Mouse (Mus musculus) kidney, adult 2 months (tissue): ENCODE results near the gene Slc39a1. TPM values are rescaled to one million over a fixed set of nuclear protein-coding genes. Genes with fewer than 3 reads are reported as not detected.
A peak's percentile ranks its signal among the peaks of the same experiment; 100 is the strongest.

Experiments
- DNase-seq: peaks from one replicate; pipeline ENCODE4 v3.0.0; 2021
- H3K27ac ChIP-seq: fragments of 200-500 bp; 2 replicates; pipeline ENCODE4 v1.5.1; 2012; ENCODE audit warnings: low read depth, low read length, control low read depth, inconsistent platforms; ENCODE audit not compliant: insufficient read depth
- H3K27me3 ChIP-seq: fragments of 200-500 bp; replicated peaks from 2 replicates; pipeline ENCODE4 v1.6.1; 2012; ENCODE audit warnings: mild to moderate bottlenecking, moderate library complexity, low read length, inconsistent platforms; ENCODE audit not compliant: control insufficient read depth, insufficient read depth
- H3K36me3 ChIP-seq: fragments of 200-500 bp; 2 replicates; pipeline ENCODE4 v1.6.1; 2012; ENCODE audit warnings: mild to moderate bottlenecking, moderate library complexity, low read length, inconsistent platforms; ENCODE audit not compliant: control insufficient read depth, insufficient read depth
- H3K4me1 ChIP-seq: fragments of 200-500 bp; 2 replicates; pipeline ENCODE4 v1.6.1; 2011; ENCODE audit warnings: low read length; ENCODE audit not compliant: control insufficient read depth, insufficient read depth
- H3K4me3 ChIP-seq: fragments of 200-500 bp; 2 replicates; pipeline ENCODE4 v1.5.1; 2011; ENCODE audit warnings: mild to moderate bottlenecking, low read depth, low read length, control low read depth; ENCODE audit not compliant: insufficient read depth
- CTCF ChIP-seq: fragments of 200-500 bp; conservative IDR thresholded peaks from 2 replicates; pipeline ENCODE4 v1.5.1; 2011; ENCODE audit warnings: low read depth, mild to moderate bottlenecking, control low read depth, low read length, moderate library complexity, mixed read lengths; ENCODE audit not compliant: insufficient read depth, insufficient read length
- POLR2A ChIP-seq: fragments of 200-500 bp; IDR thresholded peaks from one replicate; pipeline ENCODE4 v1.6.1; 2011; ENCODE audit warnings: low read depth, low read length, control low read depth
- WGBS: fragments of 180-500 bp; shearing (Covaris S2); methylation state at CpG from one replicate; pipeline ENCODE4 v1.1.7; 2018; 5-methylcytosine and 5-hydroxymethylcytosine counted together
- polyA plus RNA-seq: library from polyadenylated mRNA; depleted of rRNA; stranded (reverse); fragments of >200 nt; gene quantifications from 2 replicates; pipeline ENCODE4 v1.2.3, GENCODE M21; 2012

The Slc39a1 gene
- polyA plus RNA-seq, 1 experiment: 71.3 TPM

DNA sequence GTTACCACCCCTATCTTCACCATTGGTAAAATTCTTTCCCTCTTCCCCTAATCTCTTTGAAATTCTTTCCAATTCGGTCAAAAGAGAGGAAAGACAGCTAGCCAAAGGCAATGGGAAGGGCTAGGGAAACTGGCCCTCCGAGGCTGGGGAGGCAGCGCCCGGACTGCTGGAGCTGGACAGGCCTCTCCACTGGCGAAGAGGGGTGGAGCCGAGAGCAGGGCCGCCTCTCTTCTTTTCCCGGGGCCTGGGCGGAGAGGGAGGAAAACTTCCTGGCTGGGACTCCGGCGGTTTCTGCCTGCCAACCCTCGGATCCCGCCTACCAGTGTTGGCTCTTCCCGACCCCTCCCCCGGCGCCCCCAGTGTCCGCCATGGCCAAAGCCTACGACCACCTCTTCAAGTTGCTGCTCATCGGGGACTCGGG lies 27.4 kb upstream of the Slc39a1 start:
- under 1% methylated on average over 20 of the region's 20 CpGs for WGBS
- Histone ChIP-seq H3K36me3 (no peaks in the 10 kb centered on the region), H3K27me3 (no peaks in the 10 kb centered on the region), H3K4me3 (peak overlapping the region; percentile 96), H3K4me1 (0 out of 2 replicates have a peak, but pooled peaks cover 5% of the 10 kb centered on the region), H3K27ac (peak overlapping the region; percentile 89)
- DNase-seq: peak; percentile 90
- peak; percentile 40 for TF ChIP-seq POLR2A
- TF ChIP-seq CTCF: no peak

DNA sequence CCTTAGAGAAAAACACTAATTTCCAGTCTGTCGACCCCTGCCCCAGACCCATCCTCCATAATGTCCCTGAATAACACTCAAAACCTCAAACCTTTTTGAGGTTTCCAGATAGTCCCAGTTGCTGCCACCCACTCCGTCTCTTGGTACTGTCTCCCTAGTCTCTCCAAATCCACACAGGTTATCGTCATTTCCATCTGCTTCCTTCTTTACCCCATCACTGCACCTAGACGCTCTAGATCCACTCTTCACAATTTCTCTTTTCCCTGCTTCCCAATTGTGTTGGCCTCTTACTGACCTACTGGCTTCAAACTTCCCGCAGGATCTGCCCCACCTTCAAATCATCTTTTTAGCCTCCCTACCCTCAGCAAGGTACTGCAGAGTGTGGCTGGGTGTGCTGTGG lies 26.8 kb upstream of the Slc39a1 start:
- Histone ChIP-seq H3K4me1 (0 out of 2 replicates have a peak, but pooled peaks cover 5% of the 10 kb centered on the region), H3K27ac (no peak overlapping the region), H3K4me3 (peak overlapping the region; percentile 96), H3K27me3 (no peaks in the 10 kb centered on the region), H3K36me3 (no peaks in the 10 kb centered on the region)
- WGBS: 27% methylated on average over 5 of the region's 5 CpGs
- TF ChIP-seq POLR2A: no peak
- no peak for TF ChIP-seq CTCF
- DNase-seq: no peak

- Histone ChIP-seq H3K27ac (no peak overlapping the region), H3K4me1 (0 out of 2 replicates have a peak, but pooled peaks cover 5% of the 10 kb centered on the region), H3K36me3 (no peaks in the 10 kb centered on the region), H3K27me3 (no peaks in the 10 kb centered on the region), H3K4me3 (no peak overlapping the region)
- no peak for DNase-seq
- TF ChIP-seq CTCF (no peak), POLR2A (no peak)
- WGBS: 66% methylated on average over 4 of the region's 4 CpGs
These were observed 25.5 kb upstream of the Slc39a1 start for GRCm38 (mm10) chr3:90222455-90222854.

DNA sequence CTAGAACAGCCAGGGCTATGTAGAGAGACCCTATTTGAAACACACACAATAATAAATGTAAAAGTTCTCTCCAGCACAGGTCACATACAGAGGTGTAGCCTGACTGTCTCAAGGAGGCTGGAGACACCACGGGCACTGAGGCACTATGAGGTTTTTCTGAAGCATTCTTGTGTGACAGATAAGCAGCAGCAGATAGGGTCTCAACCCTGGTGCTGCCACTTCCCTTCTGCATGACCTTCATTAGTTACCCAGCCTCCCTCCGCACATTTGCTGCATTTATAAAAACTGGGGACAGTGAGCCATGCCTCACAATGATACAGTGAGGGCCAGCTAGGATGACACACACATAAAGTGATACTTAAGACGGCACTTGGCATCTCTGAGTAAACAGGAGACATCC lies 25.0 kb upstream of the Slc39a1 start:
- DNase-seq: no peak
- no peak for TF ChIP-seq POLR2A
- TF ChIP-seq CTCF: no peak
- no peaks in the 10 kb centered on the region for H3K27me3 ChIP-seq
- 0 out of 2 replicates have a peak, but pooled peaks cover 5% of the 10 kb centered on the region for H3K4me1 ChIP-seq
- no peaks in the 10 kb centered on the region for H3K36me3 ChIP-seq
- H3K27ac ChIP-seq: no peak overlapping the region
- H3K4me3 ChIP-seq: no peak overlapping the region
- 53% methylated on average over 3 of the region's 3 CpGs for WGBS

GRCm38 (mm10) chr3:90224331-90224730 lies 23.6 kb upstream of the Slc39a1 start:
- 0 out of 2 replicates have a peak, but pooled peaks cover 5% of the 10 kb centered on the region for H3K4me1 ChIP-seq
- WGBS: 88% methylated on average over 10 of the region's 10 CpGs
- no peak overlapping the region for H3K4me3 ChIP-seq
- no peaks in the 10 kb centered on the region for H3K36me3 ChIP-seq
- no peak for DNase-seq
- TF ChIP-seq CTCF: no peak
- TF ChIP-seq POLR2A: no peak
- H3K27ac ChIP-seq: no peak overlapping the region
- no peaks in the 10 kb centered on the region for H3K27me3 ChIP-seq

GRCm38 (mm10) chr3:90231075-90231474 lies 16.9 kb upstream of the Slc39a1 start:
- H3K4me1 ChIP-seq: peaks cover 2% of the 10 kb centered on the region; the same call in 1 of the 2 replicates
- 12% methylated on average over 8 of the region's 8 CpGs for WGBS
- H3K27ac ChIP-seq: no peak overlapping the region; the same call in 1 of the 2 replicates
- peak overlapping the region; percentile 67 for H3K4me3 ChIP-seq
- TF ChIP-seq POLR2A (no peak), CTCF (no peak)
- H3K27me3 ChIP-seq: no peaks in the 10 kb centered on the region
- peaks cover 2% of the 10 kb centered on the region; the same call in 1 of the 2 replicates for H3K36me3 ChIP-seq
- DNase-seq: no peak

DNA sequence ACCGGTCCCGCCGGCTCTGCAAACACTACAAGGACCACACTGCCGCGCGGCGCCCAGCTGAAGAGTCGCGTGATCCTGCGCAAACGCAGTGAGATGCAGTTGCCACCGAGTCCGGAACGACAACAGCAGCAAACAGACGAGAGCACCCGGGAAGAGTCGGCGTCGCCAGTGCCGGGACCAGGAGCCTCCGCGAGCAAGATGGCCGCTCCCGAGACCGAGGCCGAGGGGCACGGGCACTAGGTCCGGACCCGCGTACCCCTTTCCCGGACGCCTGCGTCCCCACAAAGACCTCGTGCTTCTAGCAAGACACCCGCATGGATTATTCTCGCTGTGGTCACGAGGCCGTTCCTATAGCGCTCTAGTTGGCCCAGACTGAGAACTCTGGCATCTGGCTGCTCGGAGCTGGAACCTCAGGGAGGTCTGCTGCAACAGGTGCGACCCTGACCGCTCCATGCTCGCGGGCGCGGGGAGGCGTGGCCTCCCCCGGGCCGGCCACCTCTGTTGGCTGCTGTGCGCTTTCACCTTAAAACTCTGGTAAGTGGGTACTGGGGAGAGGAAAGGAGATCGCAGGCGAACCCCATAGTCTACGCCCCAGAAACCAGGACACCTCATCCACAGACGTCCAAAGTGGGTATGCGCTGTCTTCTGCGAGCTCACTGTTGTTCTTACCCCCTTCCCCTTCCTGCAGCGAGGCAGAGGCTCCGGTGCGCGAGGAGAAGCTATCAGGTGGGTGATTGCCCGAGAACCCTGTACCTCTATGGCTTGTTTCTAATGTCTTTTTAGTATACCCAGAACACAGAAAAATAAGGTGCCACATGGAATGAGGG lies 16.3 kb upstream of the Slc39a1 start, which contains the start of gene Jtb:
Jtb (plus strand) TSS at position 91 of the 827 bp plus-strand sequence.
- no peaks in the 10 kb centered on the region for H3K27me3 ChIP-seq
- WGBS: under 1% methylated on average over 61 of the region's 61 CpGs
- peak within 1 kb of the TSS; percentile 67 for H3K4me3 ChIP-seq
- H3K27ac ChIP-seq: peak within 1 kb of the TSS; percentile 77
- H3K4me1 ChIP-seq: peaks cover 2% of the 10 kb centered on the region; the same call in 1 of the 2 replicates
- peaks cover 2% of the 10 kb centered on the region; the same call in 1 of the 2 replicates for H3K36me3 ChIP-seq
- DNase-seq: peak; percentile 98
- TF ChIP-seq POLR2A (peak; percentile 14), CTCF (0 out of 2 replicates have a peak, but pooled peaks have one; percentile 8)
